Mouse (Mus musculus): Measurements from ENCODE around the gene Map3k5. TPM values are rescaled to one million over a fixed set of nuclear protein-coding genes. Genes with fewer than 3 reads are reported as not detected.

Map3k5 gene
- total and polyA plus RNA-seq, 3 experiments: 0.35 to 0.97 TPM; not detected in 1

DNA sequence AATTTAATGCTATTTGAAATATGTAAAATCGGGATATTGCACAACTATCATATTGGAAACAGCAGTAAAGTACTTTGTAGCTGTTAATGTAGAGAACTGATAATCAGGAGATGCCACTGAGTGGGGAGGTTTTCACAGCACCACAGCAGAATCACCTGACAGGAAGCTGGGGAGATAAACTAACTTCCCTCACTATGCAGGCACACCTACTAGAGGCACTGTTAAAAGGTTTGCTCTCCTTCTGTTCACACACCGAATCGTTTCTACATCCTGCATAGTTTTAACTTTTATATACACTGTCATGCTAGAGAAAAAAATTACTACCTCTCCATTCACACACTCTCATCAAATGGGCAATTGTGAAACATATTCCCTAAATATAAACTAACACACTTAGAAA is 48.0 kb upstream of the Map3k5 start (continued):
- peak; percentile 97 for TF ChIP-seq ETS1 (IDR thresholded peaks at IDR 0.05; ENCODE audit: low read depth, low read length)
- peak; percentile 95 for TF ChIP-seq USF1 (IDR thresholded peaks at IDR 0.05; ENCODE audit: low read depth, low read length)
- TF ChIP-seq RAD21 (IDR thresholded peaks at IDR 0.05; ENCODE audit: low read depth, low read length): no peak
- no peak for TF ChIP-seq SMC3 (IDR thresholded peaks at IDR 0.05; ENCODE audit: low read depth, low read length)
- no peak for TF ChIP-seq CHD1 (IDR thresholded peaks at IDR 0.05; ENCODE audit: low read depth, low read length)
- TF ChIP-seq MXI1 (IDR thresholded peaks at IDR 0.05; ENCODE audit: low read depth, low read length): peak; percentile 58; the same call in 1 of the 2 replicates
- no peak for TF ChIP-seq ZC3H11A (IDR thresholded peaks at IDR 0.05; ENCODE audit: low read depth, low read length)
- TF ChIP-seq CTCF (IDR thresholded peaks at IDR 0.05 in 2 of 3, conservative IDR thresholded peaks at IDR 0.05 in 1 of 3; ENCODE audit: control insufficient read depth in 1 of 3, insufficient read depth in 1 of 3, low read depth in 2 of 3, low read length in 3 of 3, poor library complexity in 1 of 3, severe bottlenecking in 1 of 3): no peak
- TF ChIP-seq ZNF384 (IDR thresholded peaks at IDR 0.05; ENCODE audit: low read depth, low read length): no peak; the same call in none of the 2 replicates
- TF ChIP-seq BHLHE40 (IDR thresholded peaks at IDR 0.05; ENCODE audit: borderline replicate concordance, low read depth, low read length): peak; percentile 96
- TF ChIP-seq MAZ (IDR thresholded peaks at IDR 0.05; ENCODE audit: low read depth, low read length): no peak; the same call in 1 of the 2 replicates
- peak in 1 of 2 experiments; percentile 61; a peak in 2 of 4 replicates for TF ChIP-seq POLR2A (IDR thresholded peaks at IDR 0.05; ENCODE audit: control insufficient read depth in 1 of 2, insufficient read depth in 1 of 2, low read depth in 1 of 2, low read length in 2 of 2, poor library complexity in 1 of 2)
- TF ChIP-seq ELF1 (IDR thresholded peaks at IDR 0.05; ENCODE audit: low read depth, low read length): peak; percentile 63; the same call in 1 of the 2 replicates
- TF ChIP-seq MYC (IDR thresholded peaks at IDR 0.05; ENCODE audit: low read depth, low read length): peak; percentile 80; the same call in 1 of the 2 replicates

GRCm38 (mm10) chr10:19889908-19890307 is 44.4 kb upstream of the Map3k5 start:
- Histone ChIP-seq H3K4me1 (ENCODE audit: control insufficient read depth in 1 of 2, insufficient read depth in 2 of 2, low read length in 2 of 2) (peaks cover 19 to 21% of the 10 kb centered on the region in 2 experiments), H3K4me3 (ENCODE audit: control insufficient read depth in 1 of 2, insufficient read depth in 1 of 2, low read depth in 2 of 2, low read length in 2 of 2) (no peak overlapping the region), H3K27ac (ENCODE audit: control insufficient read depth, low read depth, low read length) (no peak overlapping the region), H3K27me3 (ENCODE audit: control insufficient read depth in 1 of 2, insufficient read depth in 2 of 2, low read length in 2 of 2) (no peaks in the 10 kb centered on the region), H3K9me3 (replicated peaks; ENCODE audit: insufficient read depth, low read length) (no peaks in the 10 kb centered on the region), H3K36me3 (ENCODE audit: control insufficient read depth in 1 of 2, insufficient read depth in 2 of 2, low read length in 2 of 2) (peaks cover 0 to 17% of the 10 kb centered on the region in 2 experiments; a peak in 2 of 4 replicates), H3K79me2 (ENCODE audit: control insufficient read depth, insufficient read depth, low read length, poor library complexity) (no peaks in the 10 kb centered on the region; the same call in 1 of the 2 replicates), H3K9ac (ENCODE audit: control insufficient read depth, low read depth, low read length, poor library complexity, severe bottlenecking) (no peak overlapping the region)
- no peak for TF ChIP-seq NELFE (IDR thresholded peaks at IDR 0.05; ENCODE audit: low read depth, low read length)
- no peak for TF ChIP-seq ZKSCAN1 (IDR thresholded peaks at IDR 0.05; ENCODE audit: low read depth, low read length)
- no peak for TF ChIP-seq JUND (IDR thresholded peaks at IDR 0.05; ENCODE audit: low read depth, low read length)
- no peak for TF ChIP-seq BHLHE40 (IDR thresholded peaks at IDR 0.05; ENCODE audit: borderline replicate concordance, low read depth, low read length)
- TF ChIP-seq CHD1 (IDR thresholded peaks at IDR 0.05; ENCODE audit: low read depth, low read length): no peak
- no peak for TF ChIP-seq POLR2AphosphoS5 (IDR thresholded peaks at IDR 0.05; ENCODE audit: borderline replicate concordance, low read depth, low read length)
- no peak for TF ChIP-seq RAD21 (IDR thresholded peaks at IDR 0.05; ENCODE audit: low read depth, low read length)
- TF ChIP-seq CTCF (IDR thresholded peaks at IDR 0.05 in 2 of 3, conservative IDR thresholded peaks at IDR 0.05 in 1 of 3; ENCODE audit: control insufficient read depth in 1 of 3, insufficient read depth in 1 of 3, low read depth in 2 of 3, low read length in 3 of 3, poor library complexity in 1 of 3, severe bottlenecking in 1 of 3): no peak
- TF ChIP-seq ZC3H11A (IDR thresholded peaks at IDR 0.05; ENCODE audit: low read depth, low read length): no peak
- no peak for TF ChIP-seq MYC (IDR thresholded peaks at IDR 0.05; ENCODE audit: low read depth, low read length)
- no peak for TF ChIP-seq MAFK (IDR thresholded peaks at IDR 0.05; ENCODE audit: borderline replicate concordance, low read depth, low read length)
- TF ChIP-seq KAT2A (conservative IDR thresholded peaks at IDR 0.05; ENCODE audit: low read depth, low read length): no peak
- no peak for TF ChIP-seq POLR2AphosphoS2 (IDR thresholded peaks at IDR 0.05; ENCODE audit: low read length)
- TF ChIP-seq ELF1 (IDR thresholded peaks at IDR 0.05; ENCODE audit: low read depth, low read length): no peak
- TF ChIP-seq SMC3 (IDR thresholded peaks at IDR 0.05; ENCODE audit: low read depth, low read length): no peak
- no peak for TF ChIP-seq USF1 (IDR thresholded peaks at IDR 0.05; ENCODE audit: low read depth, low read length)
- no peak for TF ChIP-seq GATA1 (IDR thresholded peaks at IDR 0.05; ENCODE audit: low read depth, low read length)
- TF ChIP-seq USF2 (IDR thresholded peaks at IDR 0.05; ENCODE audit: borderline replicate concordance in 1 of 2, insufficient read depth in 1 of 2, low read depth in 1 of 2, low read length in 2 of 2): no peak
- TF ChIP-seq ZNF384 (IDR thresholded peaks at IDR 0.05; ENCODE audit: low read depth, low read length): no peak
- DNase-seq (ENCODE audit: low read depth, low spot score): peak; percentile 41
